Comparison of ENCODE assay signal across 8 mouse cellular contexts in the genomic region with DNA sequence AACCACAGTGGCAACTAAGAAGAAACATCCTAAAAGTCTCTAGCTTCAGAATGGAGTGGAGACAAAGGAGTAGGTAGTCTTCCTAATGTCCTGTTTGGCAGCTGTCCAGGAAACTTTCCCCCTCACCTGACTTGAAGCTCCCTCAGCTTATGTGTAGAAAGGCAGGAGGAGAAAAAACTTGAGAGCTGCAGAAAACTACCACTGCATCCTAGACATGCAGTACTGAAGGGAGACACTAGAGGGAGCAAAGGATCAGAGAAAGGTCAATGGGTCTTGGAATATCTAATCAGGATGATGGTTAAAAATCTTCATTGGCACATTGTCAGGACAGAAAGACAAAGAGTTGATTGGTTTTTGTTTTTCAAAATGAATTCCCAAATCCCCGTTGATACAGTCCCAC. TPM values are rescaled to one million over a fixed set of nuclear protein-coding genes. Genes with fewer than 3 reads are reported as not detected.
DNase-seq lines count a peak whose midpoint lies in the region; ATAC-seq and TF ChIP-seq lines count a peak whose summit lies in the region.

No protein-coding gene starts in this region.

- no peak overlapping the region for H3K9ac ChIP-seq in kidney, embryonic 14.5 days (ENCODE audit: low read depth, low read length)

- H3K36me3 ChIP-seq in kidney, embryonic 14.5 days (ENCODE audit: control insufficient read depth, insufficient read depth, low read length), result peaks cover under 1% of the 10 kb centered on the region; the same call in 1 of the 2 replicates
- no peaks in the 10 kb centered on the region for H3K36me3 ChIP-seq in G1E (replicated peaks)

- no peaks in the 10 kb centered on the region for H3K4me1 ChIP-seq in kidney, embryonic 14.5 days (ENCODE audit: control insufficient read depth, insufficient read depth, low read length)
- no peaks in the 10 kb centered on the region for H3K4me1 ChIP-seq in G1E (ENCODE audit: insufficient read depth, low read depth, low read length)

- no peak for DNase-seq in kidney, adult 11 months
- peak; percentile 27 for DNase-seq in CD4-positive helper T cell, adult 2 months (ENCODE audit: low read depth, low spot score)
- DNase-seq in G1E (ENCODE audit: low spot score), result peak; percentile 2
- peak; percentile 41 for DNase-seq in cerebellum, adult 9-11 months
- DNase-seq in kidney, postnatal 10 days, result peak; percentile 46
- DNase-seq in retina, adult 2 months (ENCODE audit: low read depth, low spot score), result peak; percentile 34
- no peak for DNase-seq in spleen, adult 12 weeks (ENCODE audit: low spot score)

- H3K27ac ChIP-seq in kidney, embryonic 14.5 days (ENCODE audit: low read depth, low read length), result no peak overlapping the region

- H3K4me3 ChIP-seq in kidney, embryonic 14.5 days (ENCODE audit: low read length), result no peak overlapping the region
- no peak overlapping the region for H3K4me3 ChIP-seq in G1E (ENCODE audit: low read depth, low read length)

- no peak overlapping the region for H3K4me2 ChIP-seq in kidney, embryonic 14.5 days (replicated peaks; ENCODE audit: low read depth, low read length)

- WGBS in kidney, embryonic 14.5 days, result 11% methylated on average over 1 of the region's 1 CpGs

- H3K9me3 ChIP-seq in kidney, embryonic 14.5 days (ENCODE audit: control insufficient read depth, low read length), result no peaks in the 10 kb centered on the region
- no peaks in the 10 kb centered on the region for H3K9me3 ChIP-seq in G1E (replicated peaks)

- no peaks in the 10 kb centered on the region for H3K27me3 ChIP-seq in kidney, embryonic 14.5 days (ENCODE audit: control insufficient read depth, insufficient read depth, low read length)
- H3K27me3 ChIP-seq in G1E (ENCODE audit: insufficient read depth, low read length), result no peaks in the 10 kb centered on the region

- 0 out of 2 replicates have a peak, but pooled peaks have one; percentile 24 for ATAC-seq in kidney, embryonic 14.5 days (ENCODE audit: low FRiP score, low TSS enrichment)
- ATAC-seq in G1E (ENCODE audit: extremely low read depth, insufficient number of reproducible peaks, low FRiP score, poor library complexity, severe bottlenecking), result no peak

- TF ChIP-seq CTCF in G1E (IDR thresholded peaks at IDR 0.05; ENCODE audit: low read depth, low read length), result peak; percentile 32; the same call in 1 of the 2 replicates

RNA-seq across cellular contexts. Expression of gene Bhlhb9, which starts 8.4 kb away (rescaled TPM):
- polyA plus RNA-seq in kidney, embryonic 14.5 days (2014; fragmentation: Nextera tagmentation; extraction: Ambion mirVana), result 38.6 and 56.1 TPM in 2 replicates
- total RNA-seq in G1E (2014; fragmentation: Nextera tagmentation) (28.1 and 29.5 TPM in 2 replicates), G1E (2017) (19.9 and 22.8 TPM in 2 replicates)
- polyA plus RNA-seq in G1E (2012), result 16.4 and 21.2 TPM in 2 replicates

RNA-seq across cellular contexts. Expression of gene Gprasp2, which starts 33.1 kb away (rescaled TPM):
- polyA plus RNA-seq in kidney, embryonic 14.5 days (2014; fragmentation: Nextera tagmentation; extraction: Ambion mirVana), result 11.4 and 21.6 TPM in 2 replicates
- total RNA-seq in G1E (2014; fragmentation: Nextera tagmentation), result not detected in 2 replicates
- total RNA-seq in G1E (2017), result 0.22 and 0.41 TPM in 2 replicates
- 0.14 TPM in 1 of 2 replicates, not detected in the other for polyA plus RNA-seq in G1E (2012)

Comparison
In these comparisons a context has a peak if more than half of its experiments do, and no peak if none do; other contexts are left out.
1. DNase-seq: peak in CD4-positive helper T cell, adult 2 months (single experiment), G1E (single experiment), cerebellum, adult 9-11 months (single experiment), kidney, postnatal 10 days (single experiment) and retina, adult 2 months (single experiment); none in kidney, adult 11 months (single experiment) and spleen, adult 12 weeks (single experiment).
2. RNA of gene Gprasp2, which starts 33.1 kb away (polyA plus RNA-seq): 11.4 to 21.6 TPM in kidney, embryonic 14.5 days; 0.14 TPM in G1E; every median in the first group is over 10 times any median in the second.